Mouse (Mus musculus): ENCODE measurements around the gene Prrt1.

Gene Prrt1

DNA sequence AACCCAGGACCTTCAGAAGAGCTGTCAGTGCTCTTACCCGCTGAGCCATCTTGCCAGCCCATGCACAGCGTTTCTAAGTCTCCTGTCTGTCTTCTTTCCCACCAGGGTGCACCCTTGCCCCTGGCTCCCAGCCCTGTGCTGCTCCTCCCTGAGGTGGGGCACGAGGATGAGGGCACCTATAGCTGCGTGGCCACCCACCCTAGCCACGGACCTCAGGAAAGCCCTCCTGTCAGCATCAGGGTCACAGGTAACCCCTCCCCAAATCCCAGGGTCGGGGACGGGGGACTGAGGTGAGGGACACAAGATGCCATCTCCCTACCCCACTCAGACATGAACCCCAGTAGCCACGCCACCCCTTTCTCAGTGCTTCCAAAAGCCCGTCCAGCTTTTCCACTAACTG, 29.4 kb upstream of the Prrt1 start:
- no peak for DNase-seq (ENCODE audit: low spot score)

DNA sequence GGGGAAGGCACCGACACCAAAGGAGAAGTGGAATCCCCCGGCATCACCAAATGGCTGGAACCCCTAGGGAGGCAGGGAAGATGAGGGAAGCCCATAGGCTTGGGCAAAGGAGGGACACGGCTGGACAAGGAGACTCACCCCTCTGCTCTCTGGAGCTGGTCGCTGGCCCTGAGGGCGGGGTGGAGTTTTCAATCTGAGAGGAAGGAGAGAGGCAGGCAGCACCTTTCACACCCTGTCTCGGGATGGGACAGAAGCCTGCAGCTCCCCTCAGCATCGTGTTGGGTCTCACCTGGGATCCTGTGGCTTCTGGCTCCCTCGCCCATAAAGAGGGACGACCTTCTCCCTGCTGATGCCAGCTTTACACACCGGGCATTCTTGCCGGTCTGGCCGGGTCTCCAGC, 27.5 kb upstream of the Prrt1 start:
- no peak for DNase-seq (ENCODE audit: low spot score)

DNA sequence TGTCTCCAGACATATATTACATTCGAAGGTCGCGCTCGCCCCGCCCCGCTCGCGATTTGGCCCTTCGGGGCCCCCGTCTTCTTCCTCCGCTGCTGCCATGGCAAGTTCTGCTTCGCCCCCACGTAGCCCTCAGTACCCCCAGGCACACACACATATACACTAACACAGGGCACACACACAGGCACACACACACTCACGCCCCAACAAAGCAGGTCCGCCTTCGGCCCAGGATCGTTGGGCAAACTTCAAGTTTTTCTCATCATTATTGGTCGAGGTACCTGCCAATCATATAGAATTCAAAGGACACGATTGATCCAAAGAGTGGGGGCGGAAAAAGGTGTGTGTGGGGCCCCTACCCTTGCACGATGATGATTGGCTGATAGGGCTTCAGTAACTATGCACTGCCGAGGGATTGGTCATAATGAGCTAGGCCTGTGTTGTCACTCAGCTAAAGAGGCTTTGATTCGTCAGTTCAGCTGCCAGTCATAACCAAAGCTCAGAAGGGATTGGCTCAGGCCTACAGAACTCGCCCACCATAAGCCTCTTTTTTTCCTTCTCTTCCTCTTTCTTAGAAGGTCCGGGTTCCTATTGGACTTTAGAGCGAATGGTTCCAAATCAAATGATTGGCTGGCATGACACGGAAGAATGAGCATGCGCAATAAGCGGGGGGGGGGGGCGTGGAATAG, 25.8 kb upstream of the Prrt1 start, which contains the start of gene Rnf5:
Rnf5 (minus strand) TSS at position 316 of the 686 bp plus-strand sequence.
- DNase-seq (ENCODE audit: low spot score) = peak; percentile 98

DNA sequence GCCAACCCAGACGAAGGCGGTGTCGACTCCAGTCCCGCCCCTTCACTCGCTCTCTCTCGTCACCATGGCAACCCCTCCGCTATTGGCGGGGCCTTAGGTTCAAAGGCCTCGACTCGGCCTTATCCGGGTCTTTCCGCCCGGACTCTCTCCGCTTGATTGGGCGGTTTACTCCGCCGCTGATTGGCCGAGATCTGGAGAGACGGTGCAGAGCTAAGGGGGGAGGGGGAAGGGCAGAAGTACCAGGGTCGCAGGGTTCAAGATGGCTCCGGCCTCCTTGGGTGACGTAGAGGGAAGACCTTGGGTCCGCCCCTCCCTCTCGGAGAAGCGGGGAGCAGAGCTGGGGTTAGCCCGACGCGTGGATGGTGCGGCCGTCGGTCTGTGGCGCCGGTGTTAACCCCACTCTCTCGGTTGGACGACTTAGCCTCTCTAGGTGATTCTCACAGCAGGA, 25.2 kb upstream of the Prrt1 start, which contains the start of gene Agpat1:
Agpat1 (plus strand) TSS at position 202 of the 448 bp plus-strand sequence.
- DNase-seq (ENCODE audit: low spot score) = peak; percentile 98

GRCm38 (mm10) chr17:34604511-34605237, 24.7 kb upstream of the Prrt1 start:
- peak; percentile 64 for DNase-seq (ENCODE audit: low spot score)

DNA sequence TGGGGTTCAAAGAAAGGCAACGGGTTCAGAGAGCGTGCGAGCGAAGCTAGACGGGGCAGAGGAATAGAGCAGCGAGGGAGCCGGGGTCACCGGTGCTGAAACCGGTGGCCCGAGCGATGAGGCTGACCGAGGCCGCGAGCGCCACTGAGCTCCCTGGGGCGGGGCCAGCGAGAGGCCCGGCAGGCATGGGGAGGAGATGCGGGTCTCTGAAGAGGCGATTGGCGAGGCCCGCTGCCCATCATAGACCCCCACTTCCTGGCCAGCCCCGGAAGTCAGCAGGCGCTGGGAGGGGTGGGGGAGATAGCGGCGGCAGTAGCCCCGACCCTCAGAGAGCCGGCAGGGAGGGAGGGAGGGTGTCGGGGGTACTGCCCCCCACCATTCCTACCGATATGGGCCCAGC, 23.7 kb upstream of the Prrt1 start:
- peak; percentile 98 for DNase-seq (ENCODE audit: low spot score)

DNA sequence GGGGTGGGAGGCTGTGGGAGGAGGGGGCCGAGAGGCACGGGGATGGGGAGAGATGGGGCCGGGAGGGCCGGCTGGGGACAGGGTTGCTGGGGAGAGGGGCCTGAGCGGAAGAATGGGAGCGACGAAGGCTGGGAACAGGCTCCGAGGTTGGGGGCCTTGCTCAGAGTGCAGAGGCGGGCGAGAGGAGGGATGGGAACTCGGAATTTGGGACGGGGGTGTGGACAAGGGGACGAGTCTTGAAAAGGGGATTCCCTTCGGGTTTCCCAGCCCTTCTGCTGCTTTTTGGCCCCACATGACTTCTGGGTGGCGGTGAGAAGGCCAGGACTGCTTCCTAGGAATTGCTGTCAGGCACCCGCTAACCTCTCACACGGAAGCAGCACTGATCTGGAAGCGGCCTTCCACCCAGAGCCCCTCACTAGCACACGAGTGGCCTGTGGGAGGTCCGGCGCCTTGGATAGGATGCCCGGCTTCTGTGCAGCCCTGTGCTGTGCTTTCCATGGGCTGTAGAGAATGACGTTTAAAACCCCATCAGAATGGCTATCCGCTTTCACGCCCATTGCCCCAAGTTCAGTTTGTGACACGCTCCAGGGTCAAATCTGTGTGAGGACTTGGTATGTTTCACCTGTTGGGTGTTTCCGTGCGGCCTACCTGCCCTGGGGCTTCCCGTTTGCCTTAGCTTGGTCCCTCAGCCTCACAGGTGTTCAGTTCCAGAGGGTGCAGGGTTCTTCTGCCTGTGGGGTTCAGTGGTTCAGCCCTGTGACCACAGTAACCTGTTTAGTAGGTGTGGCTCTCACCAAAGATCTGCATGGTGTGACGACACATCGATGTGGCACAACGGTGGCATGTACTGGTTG, 22.9 kb upstream of the Prrt1 start:
- peak; percentile 64 for DNase-seq (ENCODE audit: low spot score)

- DNase-seq (ENCODE audit: low spot score) = peak; percentile 74
Measured at GRCm38 (mm10) chr17:34607997-34608396, 21.3 kb upstream of the Prrt1 start.

DNA sequence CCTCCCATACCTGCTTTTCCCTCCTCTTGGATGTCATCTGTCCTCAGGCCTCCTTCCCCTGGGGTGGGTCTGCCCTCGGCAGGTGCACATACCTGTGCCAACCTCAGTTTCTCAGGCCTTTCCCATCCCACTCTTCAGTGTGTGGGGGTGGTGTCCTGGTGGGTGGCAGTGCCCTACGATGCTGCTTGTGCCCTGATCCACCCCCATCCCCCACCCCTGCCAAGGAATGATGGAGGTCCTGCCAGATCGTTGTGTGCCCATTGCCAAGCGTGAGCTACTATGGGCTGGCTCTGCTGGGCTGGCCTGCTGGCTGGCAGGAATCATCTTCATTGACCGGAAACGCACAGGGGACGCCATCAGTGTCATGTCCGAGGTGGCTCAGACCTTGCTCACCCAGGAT, 18.3 kb upstream of the Prrt1 start:
- DNase-seq (ENCODE audit: low spot score) = no peak

GRCm38 (mm10) chr17:34613054-34613645, 16.2 kb upstream of the Prrt1 start:
- no peak for DNase-seq (ENCODE audit: low spot score)

- no peak for DNase-seq (ENCODE audit: low spot score)
Measured at GRCm38 (mm10) chr17:34613830-34614229, 15.5 kb upstream of the Prrt1 start.

DNA sequence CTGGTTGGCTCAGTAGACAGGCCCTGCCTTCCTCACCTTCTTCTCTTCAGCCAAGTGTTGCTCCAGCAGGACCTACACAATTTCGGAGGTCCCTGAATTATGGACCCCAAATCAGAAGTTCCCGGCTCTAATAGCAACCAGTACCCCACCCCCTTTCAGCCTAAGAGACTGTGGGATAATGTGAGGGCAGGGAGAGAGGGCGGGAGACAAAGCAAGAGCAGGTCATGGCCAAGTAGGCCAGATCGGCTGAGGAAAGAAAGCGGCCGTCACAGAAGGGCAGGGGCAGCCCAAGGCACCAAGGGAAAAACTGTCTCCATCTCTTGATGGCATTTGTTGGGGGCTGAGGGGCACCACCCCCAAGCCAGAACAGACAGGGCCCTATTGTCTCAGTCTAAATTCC, 13.5 kb upstream of the Prrt1 start, which contains the start of gene Egfl8:
Egfl8 (minus strand) TSS at position 101 of the 400 bp plus-strand sequence.
- no peak for DNase-seq (ENCODE audit: low spot score)

DNA sequence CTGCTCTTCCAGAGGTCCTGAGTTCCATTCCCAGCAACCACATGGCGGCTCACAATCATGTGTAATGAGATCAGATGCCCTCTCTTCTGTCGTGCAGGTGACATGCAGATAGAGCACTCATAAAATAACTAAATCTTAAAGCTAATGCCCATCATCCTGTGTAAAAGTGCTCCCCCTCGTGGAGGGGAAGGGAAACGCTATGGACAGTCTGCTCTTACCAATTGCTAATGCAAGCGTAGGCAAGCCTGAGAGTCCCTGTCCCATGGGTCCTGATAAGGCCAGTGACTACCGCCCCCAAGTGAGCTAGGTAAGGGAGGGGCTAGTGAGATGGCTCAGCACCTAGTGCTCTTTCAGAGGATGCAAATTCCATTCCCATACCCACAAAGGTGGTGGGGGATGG, 10.3 kb upstream of the Prrt1 start:
- DNase-seq (ENCODE audit: low spot score) = no peak

- no peak for DNase-seq (ENCODE audit: low spot score)
Measured at GRCm38 (mm10) chr17:34621006-34621405, 8.3 kb upstream of the Prrt1 start.

DNA sequence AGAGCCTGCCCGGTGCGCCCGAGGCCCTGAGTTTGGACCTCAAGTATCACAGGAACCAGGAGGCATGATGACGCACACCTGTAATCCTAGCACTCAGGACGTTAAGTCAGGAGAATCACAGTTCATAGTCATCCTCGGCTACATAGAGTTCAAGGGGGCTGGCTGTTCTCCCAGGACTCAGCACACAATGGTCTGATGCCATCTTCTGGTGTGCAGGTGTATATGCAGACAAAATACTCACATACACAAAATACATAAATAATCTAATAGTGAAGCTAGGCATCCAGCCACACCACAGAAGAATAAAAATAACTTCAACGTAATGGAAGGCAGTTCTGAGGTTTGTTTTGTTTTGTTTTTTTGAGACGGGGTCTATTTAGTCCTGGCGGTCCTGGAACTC, 6.2 kb upstream of the Prrt1 start:
- DNase-seq (ENCODE audit: low spot score) = no peak

- DNase-seq (ENCODE audit: low spot score) = no peak
Measured at GRCm38 (mm10) chr17:34624981-34625380, 4.4 kb upstream of the Prrt1 start.

GRCm38 (mm10) chr17:34626062-34626772, 3.1 kb upstream of the Prrt1 start:
- DNase-seq (ENCODE audit: low spot score) = peak; percentile 46

DNA sequence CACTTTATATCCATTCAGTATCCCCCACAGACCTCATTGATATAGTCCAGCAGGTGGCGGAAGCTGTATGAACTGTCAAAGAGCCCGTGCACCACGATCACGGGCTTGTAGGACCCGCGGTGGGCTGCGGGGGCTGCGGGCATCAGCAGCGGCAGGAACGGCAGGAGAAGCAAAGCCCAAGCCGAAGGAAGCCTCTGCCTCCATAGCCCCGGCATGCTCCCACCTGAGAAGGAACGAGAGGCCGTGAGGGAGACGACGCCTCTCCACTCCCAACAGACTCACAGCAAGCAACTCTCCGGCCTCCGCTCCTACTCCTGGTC, 2.6 kb upstream of the Prrt1 start:
- peak; percentile 55 for DNase-seq (ENCODE audit: low spot score)

DNA sequence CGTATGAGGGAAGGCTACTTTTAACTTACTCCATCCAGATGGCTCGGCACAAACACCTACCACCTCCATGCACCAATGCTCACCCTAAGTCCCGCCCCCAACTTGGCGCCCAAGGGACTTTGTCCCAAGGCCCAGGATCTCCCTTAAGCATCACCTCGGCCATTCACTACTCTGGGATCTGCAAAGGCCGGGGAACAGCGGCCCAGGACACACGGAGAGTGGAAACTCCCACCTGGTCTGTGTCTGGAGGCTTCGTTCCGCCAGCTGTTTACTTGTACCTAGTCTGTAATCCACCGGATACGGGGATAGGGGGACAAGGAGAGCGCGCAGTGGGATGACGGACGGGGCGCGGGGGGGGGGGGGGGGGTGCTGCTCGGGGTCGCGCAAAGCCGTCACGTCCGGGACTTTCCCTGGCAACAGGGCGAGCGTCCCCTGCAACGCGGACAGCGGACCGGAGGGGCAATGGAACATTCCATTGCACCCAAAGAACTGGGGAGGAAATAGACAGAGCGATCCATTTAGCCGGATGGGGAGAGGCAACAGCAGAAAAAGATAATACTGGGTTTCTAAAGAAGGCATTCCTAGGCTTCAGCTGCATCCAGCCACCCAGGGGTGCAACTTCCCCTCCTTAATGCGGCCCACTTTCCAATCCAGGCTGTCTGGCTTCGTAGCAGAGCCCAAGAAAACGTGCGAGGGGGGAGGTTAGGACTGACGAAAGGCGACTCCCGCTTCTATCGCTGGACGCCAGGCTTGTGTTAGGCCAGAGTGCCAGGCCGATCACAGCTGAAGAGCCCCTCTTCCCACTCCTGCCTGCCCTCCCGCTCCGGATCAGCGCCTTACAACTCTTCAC, 2.0 kb upstream of the Prrt1 start:
- DNase-seq (ENCODE audit: low spot score) = peak; percentile 92

- DNase-seq (ENCODE audit: low spot score) = peak; percentile 73
Measured at GRCm38 (mm10) chr17:34627943-34628643, 1.2 kb upstream of the Prrt1 start, which contains the start of gene Ppt2. Ppt2 (minus strand) TSS chr17:34628510.

All from testis, postnatal 10 days (tissue).